Mouse (Mus musculus) embryonic facial prominence, embryonic 10.5 days (tissue): ENCODE data around the gene Slc8a1. TPM values are rescaled to one million over a fixed set of nuclear protein-coding genes. Genes with fewer than 3 reads are reported as not detected.

Experiments
- DNase-seq: peaks from one replicate; pipeline ENCODE4 v3.0.0-alpha.2; 2017; ENCODE audit warnings: low spot score
- H3K27ac ChIP-seq: fragments of 300-500 bp; sonication (generic); replicated peaks from 2 replicates; pipeline ENCODE4 v1.5.1; 2016; ENCODE audit warnings: mild to moderate bottlenecking
- H3K27me3 ChIP-seq: fragments of 300-500 bp; sonication (generic); replicated peaks from 2 replicates; pipeline ENCODE4 v1.6.1; 2016; ENCODE audit warnings: low read depth, mild to moderate bottlenecking; ENCODE audit not compliant: poor library complexity, severe bottlenecking
- H3K36me3 ChIP-seq: fragments of 300-500 bp; sonication (generic); replicated peaks from 2 replicates; pipeline ENCODE4 v1.6.1; 2016; ENCODE audit warnings: mild to moderate bottlenecking, moderate library complexity
- H3K4me1 ChIP-seq: fragments of 300-500 bp; sonication (generic); 2 replicates; pipeline ENCODE4 v1.6.1; 2016
- H3K4me3 ChIP-seq: fragments of 300-500 bp; sonication (generic); 2 replicates; pipeline ENCODE4 v1.5.1; 2016; ENCODE audit warnings: mild to moderate bottlenecking, moderate library complexity
- H3K9me3 ChIP-seq: fragments of 300-500 bp; sonication (generic); 2 replicates; pipeline ENCODE4 v1.6.1; 2016; ENCODE audit warnings: mild to moderate bottlenecking
- WGBS: fragments of 180-500 bp; shearing (Covaris S2); methylation state at CpG from one replicate; pipeline ENCODE4 v1.1.7; 2016; 5-methylcytosine and 5-hydroxymethylcytosine counted together
- polyA plus RNA-seq: library from polyadenylated mRNA; unstranded; fragments of >200 nt; fragmentation: Nextera tagmentation; extraction: Ambion mirVana; gene quantifications from 2 replicates; pipeline ENCODE4 v1.2.1, GENCODE M21; 2016

Slc8a1 gene
- polyA plus RNA-seq, 1 experiment from 2014 or later, result 2.1 TPM

DNA sequence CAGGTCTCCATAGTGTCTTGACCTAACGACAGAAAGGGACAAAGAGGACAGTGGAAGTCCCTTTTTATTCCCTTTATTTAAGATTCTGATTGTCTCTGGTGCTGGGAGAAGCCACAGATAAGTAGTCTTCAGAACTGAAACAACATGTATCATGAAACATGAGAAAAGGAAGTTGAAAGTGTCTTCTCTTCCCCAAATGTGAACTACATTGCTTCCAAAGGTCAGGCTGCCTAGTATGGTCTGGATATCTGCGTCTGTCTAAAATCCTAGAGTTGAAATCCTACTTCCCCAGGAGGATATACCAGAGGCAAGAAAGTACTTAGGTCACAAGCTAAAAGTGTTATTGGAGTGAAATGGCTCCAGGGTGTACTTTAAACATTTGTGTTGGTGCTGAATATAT lies 34.9 kb downstream of the Slc8a1 start:
- H3K4me3 ChIP-seq, result no peak overlapping the region
- H3K4me1 ChIP-seq, result peaks cover 12% of the 10 kb centered on the region
- DNase-seq, result no peak
- 80% methylated on average over 2 of the region's 2 CpGs for WGBS
- no peaks in the 10 kb centered on the region for H3K36me3 ChIP-seq
- H3K27me3 ChIP-seq, result no peaks in the 10 kb centered on the region
- no peaks in the 10 kb centered on the region for H3K9me3 ChIP-seq
- H3K27ac ChIP-seq, result no peak overlapping the region

GRCm38 (mm10) chr17:81701701-81702100 lies 36.5 kb downstream of the Slc8a1 start:
- no peak for DNase-seq
- Histone ChIP-seq H3K4me1 (peaks cover 12% of the 10 kb centered on the region), H3K4me3 (no peak overlapping the region), H3K9me3 (no peaks in the 10 kb centered on the region), H3K27ac (no peak overlapping the region), H3K27me3 (no peaks in the 10 kb centered on the region), H3K36me3 (no peaks in the 10 kb centered on the region)
- 89% methylated on average over 4 of the region's 4 CpGs for WGBS

- Histone ChIP-seq H3K27ac (no peak overlapping the region), H3K36me3 (no peaks in the 10 kb centered on the region), H3K27me3 (no peaks in the 10 kb centered on the region), H3K9me3 (no peaks in the 10 kb centered on the region), H3K4me3 (no peak overlapping the region), H3K4me1 (peaks cover 12% of the 10 kb centered on the region)
- 63% methylated on average over 10 of the region's 10 CpGs for WGBS
- no peak for DNase-seq
These were observed 39.4 kb downstream of the Slc8a1 start for GRCm38 (mm10) chr17:81698789-81699188.

- no peak overlapping the region for H3K4me3 ChIP-seq
- 71% methylated on average over 2 of the region's 2 CpGs for WGBS
- H3K36me3 ChIP-seq, result no peaks in the 10 kb centered on the region
These were observed 40.5 kb downstream of the Slc8a1 start for GRCm38 (mm10) chr17:81697695-81698094.

DNA sequence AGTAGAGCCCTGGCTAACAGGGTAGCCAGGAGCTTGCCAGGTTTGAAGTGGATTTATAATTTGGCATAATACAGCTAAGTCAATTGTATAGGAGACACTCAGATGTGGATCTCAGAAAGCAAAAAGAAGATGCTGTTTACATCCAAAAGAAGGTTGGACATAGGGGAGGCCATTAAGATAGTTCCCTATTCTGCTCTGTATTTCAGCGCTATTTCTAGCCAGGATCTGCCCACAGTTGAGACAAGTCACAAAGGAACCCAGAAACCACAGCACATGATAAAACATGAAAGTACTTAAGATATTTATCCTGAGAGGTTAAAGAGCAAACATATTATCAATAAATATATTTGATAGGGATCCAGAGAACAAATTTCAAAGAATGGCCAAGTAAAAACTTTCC lies 43.2 kb downstream of the Slc8a1 start:
- no peak overlapping the region for H3K4me3 ChIP-seq
- H3K36me3 ChIP-seq, result no peaks in the 10 kb centered on the region
- peaks cover 12% of the 10 kb centered on the region for H3K4me1 ChIP-seq
- H3K9me3 ChIP-seq, result no peaks in the 10 kb centered on the region
- DNase-seq, result no peak
- 95% methylated on average over 1 of the region's 1 CpGs for WGBS
- no peak overlapping the region for H3K27ac ChIP-seq
- H3K27me3 ChIP-seq, result no peaks in the 10 kb centered on the region

More at GRCm38 (mm10) chr17:81697695-81698094, 40.5 kb downstream of the Slc8a1 start:
- Histone ChIP-seq H3K9me3 (no peaks in the 10 kb centered on the region), H3K27me3 (no peaks in the 10 kb centered on the region), H3K27ac (no peak overlapping the region), H3K4me1 (peaks cover 12% of the 10 kb centered on the region)
- no peak for DNase-seq

GRCm38 (mm10) chr17:81679616-81680015 lies 58.6 kb downstream of the Slc8a1 start:
- H3K9me3 ChIP-seq, result no peaks in the 10 kb centered on the region
- no peaks in the 10 kb centered on the region for H3K27me3 ChIP-seq
- no peak overlapping the region for H3K4me3 ChIP-seq
- no peaks in the 10 kb centered on the region for H3K4me1 ChIP-seq
- H3K27ac ChIP-seq, result no peak overlapping the region
- DNase-seq, result no peak
- H3K36me3 ChIP-seq, result no peaks in the 10 kb centered on the region

DNA sequence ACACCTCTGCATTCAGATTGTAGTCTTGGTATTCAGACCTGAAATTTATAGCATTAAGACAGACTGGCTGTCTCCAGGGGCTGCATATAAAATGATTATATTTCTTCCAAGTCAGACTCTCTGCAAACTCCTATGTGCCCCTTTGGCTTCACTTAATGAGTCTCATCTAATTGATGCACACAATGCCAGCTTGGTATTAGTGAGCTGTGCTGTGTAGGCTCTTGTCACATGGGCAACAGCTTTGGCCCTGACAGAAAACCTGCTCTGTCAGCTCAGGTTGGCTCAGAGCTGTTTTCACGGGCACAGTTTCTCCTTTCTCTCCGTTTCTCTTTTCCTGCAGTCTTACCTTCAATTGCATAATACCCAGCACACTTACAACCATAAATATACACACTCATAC lies 60.7 kb downstream of the Slc8a1 start:
- no peaks in the 10 kb centered on the region for H3K36me3 ChIP-seq
- no peaks in the 10 kb centered on the region for H3K4me1 ChIP-seq
- no peak overlapping the region for H3K4me3 ChIP-seq
- no peak for DNase-seq
- H3K27me3 ChIP-seq, result peaks cover 17% of the 10 kb centered on the region
- H3K27ac ChIP-seq, result no peak overlapping the region
- no peaks in the 10 kb centered on the region for H3K9me3 ChIP-seq
- WGBS, result 77% methylated on average over 2 of the region's 2 CpGs

- Histone ChIP-seq H3K27ac (no peak overlapping the region), H3K4me3 (no peak overlapping the region), H3K9me3 (no peaks in the 10 kb centered on the region), H3K4me1 (peaks cover 3% of the 10 kb centered on the region), H3K27me3 (peaks cover 29% of the 10 kb centered on the region), H3K36me3 (no peaks in the 10 kb centered on the region)
- DNase-seq, result peak; percentile 9
- WGBS, result 65% methylated on average over 3 of the region's 3 CpGs
These were observed 62.0 kb downstream of the Slc8a1 start for GRCm38 (mm10) chr17:81676203-81676602.

GRCm38 (mm10) chr17:81671245-81671644 lies 66.9 kb downstream of the Slc8a1 start:
- DNase-seq, result peak; percentile 13
- 6% methylated on average over 5 of the region's 5 CpGs for WGBS

DNA sequence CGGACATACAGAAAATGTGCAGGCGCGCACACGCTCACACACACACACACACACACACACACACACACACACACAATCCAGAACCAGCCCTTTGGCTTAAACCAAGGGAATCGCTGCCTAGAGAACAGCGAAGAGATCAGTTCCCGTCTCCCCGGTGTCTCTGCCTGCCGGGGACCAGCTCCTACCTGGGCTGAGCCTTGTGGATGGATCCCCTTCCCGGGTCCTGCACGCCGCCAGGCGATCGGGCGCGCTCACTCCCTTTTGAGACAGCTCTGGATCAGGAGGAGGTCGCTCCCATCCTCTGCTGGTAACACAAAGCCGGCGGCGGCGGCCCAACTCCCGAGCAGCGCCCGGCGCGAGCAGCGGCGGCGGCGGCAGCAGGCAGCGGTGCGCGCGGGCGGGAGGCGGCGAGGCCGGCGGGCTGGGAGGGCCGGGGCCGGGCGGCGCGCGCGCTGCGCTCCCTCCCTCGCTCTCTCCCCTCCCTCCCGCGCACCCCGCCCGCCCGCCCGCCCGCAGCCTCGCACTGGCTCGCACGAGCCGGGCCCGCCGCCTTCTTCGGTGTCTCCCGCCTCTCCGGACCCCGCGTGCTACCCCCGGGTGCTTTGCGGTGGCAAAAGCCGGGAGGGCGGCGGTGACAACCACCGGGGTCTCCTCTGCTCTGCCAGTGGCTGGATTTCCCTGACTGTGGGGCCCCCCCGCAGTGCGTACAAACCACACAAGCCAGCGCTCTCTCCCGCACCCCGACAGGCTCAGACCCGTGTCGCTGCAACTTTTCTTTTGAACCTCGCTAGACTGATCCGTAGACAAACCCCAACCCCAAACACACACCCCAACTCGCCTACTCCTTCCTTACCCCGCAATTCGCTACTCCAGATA lies 68.1 kb downstream of the Slc8a1 start:
- peak overlapping the region; percentile 89 for H3K27ac ChIP-seq
- DNase-seq, result peak; percentile 80
- WGBS, result under 1% methylated on average over 69 of the region's 84 CpGs

More at GRCm38 (mm10) chr17:81671245-81671644, 66.9 kb downstream of the Slc8a1 start:
- Histone ChIP-seq H3K4me3 (0 out of 2 replicates have a peak overlapping the region, but pooled peaks have one; percentile 74), H3K9me3 (no peaks in the 10 kb centered on the region), H3K4me1 (peaks cover 25% of the 10 kb centered on the region), H3K27me3 (peaks cover 53% of the 10 kb centered on the region), H3K36me3 (no peaks in the 10 kb centered on the region), H3K27ac (no peak overlapping the region)

DNA sequence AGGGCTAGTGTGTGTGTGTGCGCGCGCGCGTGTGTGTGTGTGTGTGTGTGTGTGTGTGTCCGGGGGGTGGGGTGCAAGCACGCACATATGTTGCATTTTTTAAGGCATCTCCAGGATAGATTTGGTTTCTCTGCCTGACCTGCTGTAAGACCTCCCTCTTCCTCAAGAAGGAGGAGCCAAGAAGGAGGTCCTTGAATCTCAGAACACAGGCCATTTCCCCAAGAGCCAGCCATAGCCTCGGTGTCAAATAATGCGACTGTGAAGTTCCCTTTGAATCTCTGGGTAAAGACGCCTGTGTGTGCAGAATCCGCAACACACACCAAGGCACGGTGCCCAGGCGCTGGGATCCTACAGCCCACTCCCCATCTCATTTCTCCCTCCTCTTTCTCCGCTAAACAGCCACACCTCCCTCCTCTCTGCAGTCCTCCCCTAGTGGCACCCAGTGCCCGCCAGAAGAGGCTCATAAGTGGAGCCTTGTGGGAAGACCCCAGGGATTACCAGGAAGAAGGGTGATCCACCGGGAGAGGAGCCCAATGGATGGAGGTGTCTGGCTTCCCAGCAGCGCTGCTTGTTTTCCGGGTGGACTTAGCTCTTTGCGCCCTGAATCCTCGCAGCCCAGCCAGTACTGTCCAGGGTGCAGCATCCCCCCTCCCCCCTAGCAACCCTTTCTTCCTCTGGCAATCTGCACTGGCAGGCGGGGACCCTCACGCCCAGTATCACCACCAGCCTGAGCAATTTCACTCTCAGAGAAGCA lies 68.9 kb downstream of the Slc8a1 start:
- Histone ChIP-seq H3K27me3 (peaks cover 53% of the 10 kb centered on the region), H3K4me3 (peak overlapping the region; percentile 74), H3K27ac (peak overlapping the region; percentile 89), H3K4me1 (peaks cover 25% of the 10 kb centered on the region), H3K36me3 (no peaks in the 10 kb centered on the region), H3K9me3 (no peaks in the 10 kb centered on the region)
- peak; percentile 68 for DNase-seq
- WGBS, result 1% methylated on average over 22 of the region's 22 CpGs

More for the DNA sequence above, 68.1 kb downstream of the Slc8a1 start:
- H3K36me3 ChIP-seq, result no peaks in the 10 kb centered on the region
- H3K9me3 ChIP-seq, result no peaks in the 10 kb centered on the region
- H3K27me3 ChIP-seq, result peaks cover 53% of the 10 kb centered on the region
- H3K4me1 ChIP-seq, result peaks cover 25% of the 10 kb centered on the region
- H3K4me3 ChIP-seq, result peak overlapping the region; percentile 74

DNA sequence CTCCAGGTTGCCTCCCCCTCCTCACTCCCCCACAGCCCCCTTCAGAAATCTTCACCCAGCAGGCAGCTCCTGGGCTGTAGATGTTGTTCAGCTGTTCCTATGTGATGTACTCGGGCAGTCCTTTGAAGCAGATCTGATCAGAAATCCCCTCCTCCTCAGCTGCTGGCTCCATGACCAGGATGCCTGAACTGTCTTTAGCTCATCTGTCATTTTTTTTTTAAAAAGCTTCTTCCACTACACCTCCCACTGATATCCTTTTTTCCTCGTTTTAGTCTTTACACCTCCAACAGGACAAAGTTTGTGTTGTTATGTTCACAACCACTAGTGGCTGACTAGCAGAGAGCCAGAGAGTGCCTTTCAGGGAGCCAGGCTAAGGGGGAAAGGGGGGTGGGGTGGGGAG lies 69.7 kb downstream of the Slc8a1 start:
- peak overlapping the region; percentile 74 for H3K4me3 ChIP-seq
- no peaks in the 10 kb centered on the region for H3K36me3 ChIP-seq
- no peaks in the 10 kb centered on the region for H3K9me3 ChIP-seq
- H3K4me1 ChIP-seq, result peaks cover 25% of the 10 kb centered on the region
- H3K27ac ChIP-seq, result no peak overlapping the region
- DNase-seq, result no peak
- peaks cover 46% of the 10 kb centered on the region for H3K27me3 ChIP-seq
- WGBS, result 7% methylated on average over 2 of the region's 2 CpGs
